Mouse (Mus musculus) embryonic fibroblast, embryonic 13.5 days (primary cell): Measurements from ENCODE around the gene Alb.

Source experiments
- CTCF ChIP-seq: IDR thresholded peaks from 2 replicates; pipeline ENCODE4 v1.5.1; 2011; ENCODE audit warnings: mild to moderate bottlenecking, control low read depth, low read length, moderate library complexity, borderline replicate concordance; ENCODE audit not compliant: insufficient read depth
- POLR2A ChIP-seq: IDR thresholded peaks from 2 replicates; pipeline ENCODE4 v1.6.1; 2011; ENCODE audit warnings: low read depth, mild to moderate bottlenecking, control low read depth, low read length, moderate library complexity

DNA sequence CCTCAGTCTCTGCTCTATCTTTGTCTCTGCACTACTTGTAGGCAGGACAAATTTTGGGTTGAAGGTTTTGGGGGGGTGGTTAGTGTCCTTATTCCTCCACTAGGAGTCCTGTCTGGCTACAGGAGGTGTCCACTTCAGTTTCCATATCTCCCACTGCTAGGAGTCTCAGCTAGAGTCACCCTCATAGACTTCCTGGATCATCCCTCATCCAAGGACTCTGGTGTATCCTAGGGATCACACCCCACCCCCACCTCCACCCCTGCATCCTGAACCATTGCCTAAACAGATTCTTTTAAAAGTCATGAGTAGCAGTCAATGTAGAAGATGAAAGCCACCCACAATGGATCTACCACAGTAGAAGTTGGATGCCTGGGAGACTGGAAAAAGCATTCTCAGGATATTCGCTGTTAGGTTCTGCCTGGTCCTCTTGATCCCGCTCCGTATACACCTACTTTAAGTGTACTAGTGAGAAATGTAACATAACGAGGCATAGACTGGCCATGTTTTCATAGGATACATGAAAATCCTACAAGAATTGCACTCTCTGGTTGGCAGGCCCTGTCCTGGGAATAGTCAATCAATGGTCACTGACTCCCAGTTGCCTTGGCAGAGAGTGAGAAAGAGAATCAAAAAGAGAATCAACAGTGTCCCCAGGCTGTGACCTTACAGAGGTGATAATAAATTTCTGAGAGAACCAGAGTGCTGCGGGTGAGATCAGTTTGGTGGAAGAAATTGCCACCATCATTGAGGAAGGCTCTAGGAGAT, 49.3 kb downstream of the Alb start:
- TF ChIP-seq POLR2A (no peak), CTCF (no peak)
